Mouse (Mus musculus) megakaryocyte, embryonic 14.5 days (primary cell): ENCODE data around the gene Tep1.

ENCODE experiments used
- FLI1 ChIP-seq: IDR thresholded peaks from 2 replicates; pipeline ENCODE4 v1.6.1; 2012; ENCODE audit warnings: low read length, inconsistent platforms, mixed read lengths
- GATA1 ChIP-seq: IDR thresholded peaks from 3 replicates; pipeline ENCODE4 v1.6.1; 2012; ENCODE audit warnings: mixed read lengths, low read length, inconsistent platforms, borderline replicate concordance

GRCm38 (mm10) chr14:50829878-50830277 is 40.5 kb downstream of the Tep1 start:
- TF ChIP-seq GATA1: no peak
- TF ChIP-seq FLI1: no peak
